Mouse (Mus musculus) MEL (cell line): Measurements from ENCODE around the gene Tor1a.

Source experiments
- CHD2 ChIP-seq: IDR thresholded peaks from 2 replicates; pipeline ENCODE4 v1.6.1; 2011; ENCODE audit warnings: low read length, improper control_type of control experiment
- USF1 ChIP-seq: IDR thresholded peaks from 2 replicates; pipeline ENCODE4 v1.6.1; 2014; ENCODE audit warnings: low read depth, mild to moderate bottlenecking, inconsistent platforms, low read length, improper control_type of control experiment, moderate library complexity

GRCm38 (mm10) chr2:30941586-30941985 is 26.1 kb downstream of the Tor1a start:
- no peak for TF ChIP-seq CHD2
- TF ChIP-seq USF1, result peak; percentile 61
